Mouse (Mus musculus): ENCODE data around the gene Fam120c.

- TF ChIP-seq CTCF (IDR thresholded peaks at IDR 0.05; ENCODE audit: control insufficient read depth, insufficient read depth, insufficient read length) (no peak), MAX (IDR thresholded peaks at IDR 0.05) (no peak), USF1 (IDR thresholded peaks at IDR 0.05; ENCODE audit: low read depth) (no peak), MYOD1 (IDR thresholded peaks at IDR 0.05; ENCODE audit: control insufficient read depth, insufficient read length, low read depth) (no peak), MYOG (IDR thresholded peaks at IDR 0.05; ENCODE audit: control insufficient read depth, extremely low read depth, insufficient read length) (no peak), FOSL1 (IDR thresholded peaks at IDR 0.05; ENCODE audit: insufficient read depth, low read length, poor library complexity, severe bottlenecking) (no peak), CEBPB (IDR thresholded peaks at IDR 0.05; ENCODE audit: low read depth) (no peak)
These were observed 100.2 kb downstream of the Fam120c start for GRCm38 (mm10) chrX:151444189-151444588.

All from C2C12 (cell line).